Mouse (Mus musculus) hindlimb bud, embryonic 11.5 days (tissue): ENCODE data around the gene Ube4b.
"Not testable (repeated sequence)": the region's sequence is repeated elsewhere in the genome, so short reads cannot be mapped to it uniquely, and the experiment has no call there.

ENCODE experiments used
- DNase-seq: peaks from one replicate; pipeline ENCODE4 v3.0.0-alpha.2; 2012; ENCODE audit warnings: low read depth, low spot score; ENCODE audit errors: extremely low spot score

Ube4b gene

DNA sequence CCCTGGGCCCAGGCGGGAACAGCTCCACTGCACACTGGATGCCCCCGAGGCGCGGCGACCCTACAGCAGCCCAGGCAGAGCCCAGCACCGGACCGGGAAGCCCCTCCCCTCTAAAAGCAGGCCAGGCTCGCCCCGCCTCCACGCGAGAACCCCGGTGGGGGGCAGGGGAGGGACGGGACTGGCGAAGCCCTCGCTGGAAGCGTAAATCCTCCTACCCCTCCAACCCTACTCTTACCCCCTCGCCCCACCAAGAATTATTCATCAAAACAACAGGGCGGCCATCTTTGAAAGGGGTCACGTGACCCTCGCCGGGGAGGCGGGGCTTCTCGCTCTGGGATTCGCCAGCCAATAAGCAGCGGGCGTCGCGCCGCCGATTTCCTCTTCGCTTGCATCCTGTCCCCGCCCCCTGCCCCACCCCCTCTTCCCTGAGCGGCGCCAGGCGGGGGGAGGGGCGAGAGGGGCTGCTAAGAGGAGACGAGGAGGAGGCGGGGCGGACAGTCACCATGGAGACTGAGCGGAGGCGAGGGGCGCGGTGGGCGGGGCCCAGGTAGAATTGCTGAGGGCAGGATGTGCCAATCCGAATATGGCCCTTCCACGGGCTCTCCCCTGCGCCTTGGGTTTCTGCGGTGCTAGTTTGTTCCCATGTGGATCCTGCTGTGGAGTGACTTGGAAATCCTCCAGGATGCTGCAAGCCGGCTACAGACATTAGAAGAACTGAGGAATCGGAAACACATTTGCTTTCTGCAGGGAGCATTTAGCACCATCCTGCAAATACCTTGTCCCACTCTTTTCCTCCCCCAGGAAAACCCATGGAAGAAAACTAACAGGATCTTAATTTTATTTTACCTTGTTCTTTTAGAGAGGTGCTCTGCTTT is at the start of gene Ube4b:
Gene Ube4b, minus strand, starts transcription at position 425 of the 875 bp plus-strand sequence.
- peak; percentile 83 for DNase-seq

GRCm38 (mm10) chr4:149475096-149475495 is 48.5 kb upstream of the Ube4b start:
- DNase-seq: no peak

DNA sequence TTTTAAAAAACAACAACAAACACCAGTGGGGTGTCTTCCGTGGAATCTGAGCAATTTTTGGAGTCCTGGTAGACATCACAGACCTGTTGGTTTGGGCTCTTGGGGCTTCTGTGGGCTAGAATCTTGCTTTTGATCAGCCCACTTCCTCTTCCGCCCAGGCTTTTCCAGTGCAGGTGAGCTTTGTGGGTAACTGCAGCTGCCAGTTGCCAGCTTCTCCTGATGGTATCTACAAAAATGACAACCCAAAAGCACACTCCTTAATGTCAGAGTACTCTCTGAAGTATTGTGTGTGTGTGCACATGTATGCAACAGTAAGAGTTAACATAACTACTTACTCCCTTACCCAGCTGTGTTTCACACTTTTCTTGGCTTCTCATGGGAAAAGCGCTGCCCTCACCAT is 43.0 kb upstream of the Ube4b start:
- no peak for DNase-seq

GRCm38 (mm10) chr4:149463435-149463950 is 36.9 kb upstream of the Ube4b start:
- no peak for DNase-seq

GRCm38 (mm10) chr4:149462305-149462971 is 35.9 kb upstream of the Ube4b start:
- no peak for DNase-seq

- no peak for DNase-seq
Observed at GRCm38 (mm10) chr4:149461579-149462304, 35.2 kb upstream of the Ube4b start.

GRCm38 (mm10) chr4:149460475-149460874 is 33.9 kb upstream of the Ube4b start:
- not testable (repeated sequence) for DNase-seq

DNA sequence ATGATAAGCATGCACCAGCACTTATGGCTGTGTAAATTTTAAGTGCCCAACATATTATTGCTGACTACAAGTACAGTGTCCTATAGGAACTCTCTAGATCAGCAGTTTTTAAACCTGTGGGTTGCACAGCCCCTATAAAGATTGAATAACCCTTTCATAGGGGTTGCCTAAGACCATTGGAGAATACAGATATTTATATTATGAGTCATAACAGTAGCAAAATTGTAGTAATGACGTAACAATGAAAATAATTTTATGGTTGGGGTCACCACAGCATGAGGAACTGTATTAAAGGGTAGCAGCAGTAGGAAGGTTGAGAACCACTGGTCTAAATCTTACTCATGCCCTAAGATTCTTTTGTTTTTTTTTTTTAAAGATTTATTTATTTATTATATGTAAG is 32.9 kb upstream of the Ube4b start:
- no peak for DNase-seq

DNA sequence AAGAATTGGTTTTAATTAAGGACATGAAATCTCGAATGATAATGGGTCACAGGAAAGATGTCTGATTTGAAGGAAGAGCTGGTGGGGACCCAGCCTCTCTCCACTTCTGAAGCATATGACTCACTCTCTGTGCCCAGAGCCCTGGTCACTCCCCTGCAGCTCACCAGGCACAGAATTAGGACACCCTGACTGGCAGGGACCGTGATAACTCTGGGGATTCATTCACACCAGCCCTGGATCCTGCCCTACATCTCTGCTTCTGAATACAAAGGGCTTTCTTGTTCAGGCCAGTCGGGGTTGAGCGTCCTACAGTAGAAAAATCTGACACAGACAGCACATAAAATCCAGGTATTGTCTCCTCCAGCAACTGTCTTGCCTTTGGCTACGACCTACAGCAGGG is 32.0 kb upstream of the Ube4b start:
- no peak for DNase-seq

GRCm38 (mm10) chr4:149457831-149458430 is 31.4 kb upstream of the Ube4b start:
- DNase-seq: no peak

- not testable (repeated sequence) for DNase-seq
Observed at GRCm38 (mm10) chr4:149457163-149457562, 30.6 kb upstream of the Ube4b start.

GRCm38 (mm10) chr4:149454879-149455278 is 28.3 kb upstream of the Ube4b start, which contains the start of gene Rbp7:
Gene Rbp7 (minus strand): TSS chr4:149454978.
- DNase-seq: no peak

GRCm38 (mm10) chr4:149454263-149454662 is 27.7 kb upstream of the Ube4b start:
- no peak for DNase-seq

- no peak for DNase-seq
Observed at GRCm38 (mm10) chr4:149453656-149454055, 27.1 kb upstream of the Ube4b start.

DNA sequence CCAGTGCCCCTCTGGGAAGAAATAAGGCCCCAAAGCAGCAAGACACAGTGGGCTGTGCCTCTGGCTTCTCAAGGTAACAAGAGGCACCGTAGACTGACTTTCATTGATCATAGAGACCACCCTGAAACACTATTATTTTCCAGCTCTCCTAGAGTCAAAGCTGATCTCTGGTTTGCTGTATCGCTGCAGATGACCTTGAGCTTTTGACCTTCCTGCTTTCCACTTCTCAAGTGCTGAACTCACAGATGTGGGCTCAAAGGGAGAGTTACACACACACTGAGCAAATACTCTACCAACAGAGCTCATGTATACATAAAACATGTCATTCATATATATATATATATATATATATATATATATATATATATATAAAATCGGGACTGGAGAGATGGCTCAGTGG is 24.1 kb upstream of the Ube4b start:
- no peak for DNase-seq

DNA sequence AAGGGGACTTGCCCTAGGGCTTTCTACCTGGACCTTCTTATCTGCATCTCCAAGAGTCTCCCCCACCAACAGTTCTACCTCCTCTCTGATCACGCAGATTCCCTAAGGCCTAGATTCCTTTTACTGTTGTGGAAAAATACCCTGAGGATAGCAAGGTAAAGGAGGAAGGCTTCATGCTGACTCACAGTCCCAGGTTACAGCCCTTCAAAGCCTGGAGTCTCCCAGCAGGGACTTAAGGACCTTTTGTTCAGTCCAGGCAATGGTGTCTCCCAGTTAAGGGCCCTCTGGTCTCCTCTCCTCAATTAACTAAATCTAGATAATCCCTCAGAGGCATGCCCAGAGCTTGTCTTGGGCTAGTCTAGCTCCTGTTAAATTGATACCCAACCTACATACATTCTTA is 19.8 kb upstream of the Ube4b start:
- DNase-seq: no peak

- DNase-seq: no peak
Observed at GRCm38 (mm10) chr4:149445868-149446267, 19.3 kb upstream of the Ube4b start.

DNA sequence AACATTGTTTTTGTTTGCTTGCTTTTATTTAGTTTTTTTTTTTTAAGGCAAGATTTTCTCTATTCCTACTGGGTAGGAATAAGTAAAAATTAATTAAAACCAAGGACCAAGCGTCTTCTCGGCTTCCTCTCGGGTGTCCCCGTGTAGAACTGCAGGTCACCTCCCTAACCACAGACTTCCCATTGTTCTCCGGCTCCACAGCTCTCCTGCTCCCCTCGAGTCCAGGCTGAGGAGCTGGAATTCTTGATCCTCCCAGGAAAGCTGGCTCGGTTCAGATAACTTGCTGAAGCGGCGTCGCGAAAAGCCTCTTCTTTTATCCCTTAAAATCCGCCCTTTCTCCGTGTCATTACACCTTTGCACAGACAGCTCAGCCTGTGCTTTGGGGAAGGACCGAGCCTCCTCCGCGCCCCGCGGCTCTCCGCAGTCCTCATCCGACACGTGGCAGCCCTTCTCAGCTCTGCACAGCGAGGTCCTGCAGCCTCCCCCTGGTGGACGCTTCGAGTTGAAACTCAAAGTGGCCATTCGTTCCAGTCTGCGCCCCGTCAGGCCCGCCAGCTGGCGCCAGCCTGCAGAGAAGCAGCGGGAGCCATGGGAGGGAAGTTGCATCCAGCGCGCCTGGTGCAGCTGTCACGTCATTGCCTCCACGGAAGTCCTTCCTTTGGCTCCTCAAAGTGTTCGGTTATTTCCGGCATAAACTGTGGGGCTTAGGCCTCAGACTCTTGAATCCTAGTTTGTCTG is 18.6 kb upstream of the Ube4b start:
- DNase-seq: peak; percentile 86

DNA sequence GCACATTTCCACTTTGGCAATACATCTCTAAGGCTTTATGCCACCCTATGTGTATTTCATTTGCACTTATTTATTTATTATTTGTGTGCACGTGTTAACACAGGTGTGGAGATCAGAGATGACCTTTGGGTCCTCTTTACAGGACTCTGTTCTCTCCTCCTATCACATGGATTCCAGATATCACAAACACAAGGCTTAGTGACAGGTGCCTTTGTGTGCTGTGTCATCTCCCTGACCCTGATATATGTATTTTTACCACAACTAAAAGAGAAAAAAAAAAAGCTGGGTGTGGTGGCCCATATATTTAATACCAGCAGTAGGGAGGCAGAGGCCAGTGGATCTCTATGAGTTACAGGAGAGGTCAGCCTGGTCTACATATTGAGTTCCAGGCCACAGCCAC is 17.9 kb upstream of the Ube4b start:
- no peak for DNase-seq

GRCm38 (mm10) chr4:149442436-149442835 is 15.9 kb upstream of the Ube4b start:
- no peak for DNase-seq
